Mouse (Mus musculus) liver, embryonic 14.5 days (tissue): ENCODE measurements around the gene Cdh23. TPM values are rescaled to one million over a fixed set of nuclear protein-coding genes. Genes with fewer than 3 reads are reported as not detected.
A peak's percentile ranks its signal among the peaks of the same experiment; 100 is the strongest.

Source experiments
- ATAC-seq: fragments of 200-750 bp; cut with Nextera tagmentation; 2 replicates; pipeline ENCODE4 v1.8.0; 2017; ENCODE audit warnings: moderate number of reproducible peaks, mild to moderate bottlenecking, moderate library complexity; ENCODE audit not compliant: insufficient read depth
- DNase-seq, 3 experiments: peaks; one replicate each; pipeline ENCODE4 v3.0.0-alpha.2; 2012 to 2013; ENCODE audit warnings: low read depth in 3 of 3, low spot score in 3 of 3
- H3K27ac ChIP-seq: fragments of 300-500 bp; sonication (generic); 2 replicates; pipeline ENCODE4 v1.5.1; 2014; ENCODE audit warnings: moderate library complexity, mild to moderate bottlenecking, control low read depth, inconsistent platforms
- H3K27me3 ChIP-seq: fragments of 300-500 bp; sonication (generic); 2 replicates; pipeline ENCODE4 v1.6.1; 2014; ENCODE audit warnings: mild to moderate bottlenecking, low read length, moderate library complexity; ENCODE audit not compliant: control insufficient read depth, insufficient read depth
- H3K36me3 ChIP-seq: fragments of 300-500 bp; sonication (generic); replicated peaks from 2 replicates; pipeline ENCODE4 v1.6.1; 2014; ENCODE audit warnings: low read depth; ENCODE audit not compliant: control insufficient read depth, insufficient read depth
- H3K4me1 ChIP-seq, 2 experiments: fragments of 200-500 bp in 1 of 2; fragments of 300-500 bp in 1 of 2; sonication (generic) in 1 of 2; replicated peaks; 2 replicates each; pipeline ENCODE4 v1.6.1; 2012 to 2014; ENCODE audit warnings: antibody characterized with exemption in 1 of 2, inconsistent platforms in 1 of 2, low read length in 1 of 2; ENCODE audit not compliant: control insufficient read depth in 2 of 2, insufficient read depth in 2 of 2
- H3K4me2 ChIP-seq: fragments of 300-500 bp; sonication (generic); 2 replicates; pipeline ENCODE4 v1.6.1; 2014; ENCODE audit warnings: low read depth, mild to moderate bottlenecking, control low read depth, moderate library complexity
- H3K4me3 ChIP-seq, 2 experiments: fragments of 200-500 bp in 1 of 2; fragments of 300-500 bp in 1 of 2; sonication (generic) in 1 of 2; 2 replicates each; pipeline ENCODE4 v1.5.1; 2012 to 2014; ENCODE audit warnings: low read depth in 2 of 2, low read length in 2 of 2, mild to moderate bottlenecking in 2 of 2, control low read depth in 1 of 2, inconsistent platforms in 1 of 2, moderate library complexity in 1 of 2; ENCODE audit not compliant: insufficient read depth in 1 of 2
- H3K9ac ChIP-seq: fragments of 300-500 bp; sonication (generic); replicated peaks from 2 replicates; pipeline ENCODE4 v1.6.1; 2014; ENCODE audit warnings: mild to moderate bottlenecking, control low read depth, moderate library complexity
- H3K9me3 ChIP-seq: fragments of 300-500 bp; sonication (generic); 2 replicates; pipeline ENCODE4 v1.6.1; 2016; ENCODE audit warnings: low read length, mixed read lengths; ENCODE audit not compliant: control insufficient read depth
- CTCF ChIP-seq: IDR thresholded peaks from 2 replicates; pipeline ENCODE4 v1.5.1; 2016; ENCODE audit warnings: antibody characterized with exemption, low read depth, control low read depth
- EP300 ChIP-seq: IDR thresholded peaks from 2 replicates; pipeline ENCODE4 v1.6.1; 2016; ENCODE audit warnings: antibody characterized with exemption, low read depth
- WGBS: fragments of 180-500 bp; shearing (Covaris S2); extraction: QIAGEN DNeasy Blood & Tissue Kit; methylation state at CpG from one replicate; pipeline ENCODE4 v1.1.7; 2014; ENCODE audit not compliant: insufficient replicate concordance; 5-methylcytosine and 5-hydroxymethylcytosine counted together
- polyA plus RNA-seq, 2 experiments: library from polyadenylated mRNA; depleted of rRNA in 1 of 2; stranded (reverse) in 1 of 2; unstranded in 1 of 2; fragments of >200 nt; fragmentation: Nextera tagmentation in 1 of 2; extraction: Ambion mirVana in 1 of 2; gene quantifications; 2 replicates each; pipeline versions ENCODE4 v1.2.1 to v1.2.3; 2012 to 2014

Cdh23 gene
- polyA plus RNA-seq, 2 experiments, result 0.02 TPM; not detected in 1

GRCm38 (mm10) chr10:60265252-60265651 is 431.0 kb downstream of the Cdh23 start:
- TF ChIP-seq EP300, result no peak
- TF ChIP-seq CTCF, result no peak
- WGBS, result 66% methylated on average over 10 of the region's 10 CpGs
- Histone ChIP-seq H3K4me3 (no peak overlapping the region), H3K4me1 (peaks cover 0 to 7% of the 10 kb centered on the region in 2 experiments; a peak in 1 of 4 replicates), H3K27ac (no peak overlapping the region), H3K36me3 (no peaks in the 10 kb centered on the region), H3K9ac (no peak overlapping the region), H3K4me2 (no peak overlapping the region), H3K27me3 (no peaks in the 10 kb centered on the region), H3K9me3 (no peaks in the 10 kb centered on the region)
- no peak for ATAC-seq
- no peak for DNase-seq

- TF ChIP-seq EP300 (no peak), CTCF (no peak)
Measured at GRCm38 (mm10) chr10:60263351-60263750, 432.9 kb downstream of the Cdh23 start.

GRCm38 (mm10) chr10:60262386-60262785 is 433.9 kb downstream of the Cdh23 start:
- H3K4me1 ChIP-seq, result peaks cover 0 to 2% of the 10 kb centered on the region in 2 experiments; a peak in 2 of 4 replicates
- H3K9ac ChIP-seq, result no peak overlapping the region
- TF ChIP-seq EP300 (no peak), CTCF (no peak)
- no peak overlapping the region for H3K4me2 ChIP-seq
- H3K4me3 ChIP-seq, result no peak overlapping the region
- H3K36me3 ChIP-seq, result no peaks in the 10 kb centered on the region
- H3K9me3 ChIP-seq, result no peaks in the 10 kb centered on the region
- no peaks in the 10 kb centered on the region for H3K27me3 ChIP-seq
- no peak for DNase-seq
- 21% methylated on average over 3 of the region's 3 CpGs for WGBS
- peak; percentile 26; the same call in 1 of the 2 replicates for ATAC-seq
- H3K27ac ChIP-seq, result no peak overlapping the region

More at GRCm38 (mm10) chr10:60263351-60263750, 432.9 kb downstream of the Cdh23 start:
- Histone ChIP-seq H3K4me2 (no peak overlapping the region), H3K4me3 (no peak overlapping the region), H3K4me1 (no peaks in the 10 kb centered on the region; a peak in 1 of 4 replicates), H3K27ac (no peak overlapping the region), H3K27me3 (no peaks in the 10 kb centered on the region), H3K9ac (no peak overlapping the region), H3K36me3 (no peaks in the 10 kb centered on the region), H3K9me3 (no peaks in the 10 kb centered on the region)
- 55% methylated on average over 7 of the region's 7 CpGs for WGBS
- no peak for ATAC-seq
- DNase-seq, result no peak

GRCm38 (mm10) chr10:60261530-60261929 is 434.8 kb downstream of the Cdh23 start:
- Histone ChIP-seq H3K4me2 (no peak overlapping the region), H3K36me3 (no peaks in the 10 kb centered on the region), H3K27me3 (no peaks in the 10 kb centered on the region), H3K27ac (no peak overlapping the region), H3K4me3 (no peak overlapping the region), H3K9me3 (no peaks in the 10 kb centered on the region), H3K4me1 (peaks cover 5 to 6% of the 10 kb centered on the region in 2 experiments), H3K9ac (no peak overlapping the region)
- TF ChIP-seq EP300, result no peak
- TF ChIP-seq CTCF, result no peak
- ATAC-seq (no peak), DNase-seq (no peak)
- 42% methylated on average over 5 of the region's 5 CpGs for WGBS

GRCm38 (mm10) chr10:60260557-60261294 is 435.6 kb downstream of the Cdh23 start:
- WGBS, result 58% methylated on average over 5 of the region's 5 CpGs
- no peak overlapping the region for H3K4me2 ChIP-seq
- peaks cover 7 to 14% of the 10 kb centered on the region in 2 experiments for H3K4me1 ChIP-seq
- no peak for DNase-seq
- no peak overlapping the region for H3K9ac ChIP-seq
- no peaks in the 10 kb centered on the region for H3K36me3 ChIP-seq
- H3K4me3 ChIP-seq, result no peak overlapping the region
- no peak for ATAC-seq
- no peaks in the 10 kb centered on the region for H3K9me3 ChIP-seq
- H3K27ac ChIP-seq, result no peak overlapping the region
- H3K27me3 ChIP-seq, result no peaks in the 10 kb centered on the region
- TF ChIP-seq CTCF, result no peak
- TF ChIP-seq EP300, result no peak
